Mouse (Mus musculus) frontal cortex, adult 2 months (tissue): ENCODE measurements at regions not wholly inside any gene's neighbourhood (a gene's known extent, or its start where the extent isn't known, plus 50 kb on each side); places are given as distances from the start of the nearest gene placed in this dataset.
A peak's percentile ranks its signal among the peaks of the same experiment; 100 is the strongest.

Source experiments
- DNase-seq, 2 experiments: peaks; one replicate each; pipeline ENCODE4 v3.0.0; 2022; ENCODE audit warnings: low spot score in 1 of 2; ENCODE audit errors: extremely low spot score in 1 of 2

DNA sequence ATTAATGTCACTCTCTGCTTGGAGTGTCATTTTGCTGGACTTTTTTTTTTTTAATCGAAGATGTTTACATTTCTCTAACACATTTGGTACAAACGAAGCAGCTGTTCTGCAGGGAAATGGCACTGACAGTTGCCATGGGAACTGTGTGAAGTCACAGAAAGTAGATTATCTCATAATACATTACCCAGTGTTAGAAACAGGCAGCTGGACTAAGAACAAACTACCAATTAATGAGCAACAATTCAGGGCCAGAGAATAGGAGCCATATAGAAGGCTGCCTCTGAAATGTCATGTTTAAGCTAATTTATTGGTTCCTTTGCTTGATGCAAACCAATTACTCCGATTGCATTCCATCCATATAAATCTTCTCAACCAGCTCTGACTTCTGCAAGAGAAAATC is 159.3 kb upstream of the Large1 start:
- peak in 1 of 2 experiments; percentile 27 for DNase-seq
